Mouse (Mus musculus) limb, embryonic 10.5 days (tissue): Measurements from ENCODE around the gene Ccdc33. TPM values are rescaled to one million over a fixed set of nuclear protein-coding genes. Genes with fewer than 3 reads are reported as not detected.

ENCODE experiments used
- DNase-seq: peaks from one replicate; pipeline ENCODE4 v3.0.0-alpha.2; 2017; ENCODE audit warnings: low spot score
- H3K27ac ChIP-seq: fragments of 300-500 bp; sonication (generic); 2 replicates; pipeline ENCODE4 v1.5.1; 2016; ENCODE audit warnings: mild to moderate bottlenecking
- H3K27me3 ChIP-seq: fragments of 300-500 bp; sonication (generic); 2 replicates; pipeline ENCODE4 v1.6.1; 2016; ENCODE audit warnings: low read depth, mild to moderate bottlenecking; ENCODE audit not compliant: poor library complexity, severe bottlenecking
- H3K36me3 ChIP-seq: fragments of 300-500 bp; sonication (generic); 2 replicates; pipeline ENCODE4 v1.6.1; 2016; ENCODE audit warnings: mild to moderate bottlenecking, moderate library complexity
- H3K4me1 ChIP-seq: fragments of 300-500 bp; sonication (generic); 2 replicates; pipeline ENCODE4 v1.6.1; 2016
- H3K4me3 ChIP-seq: fragments of 300-500 bp; sonication (generic); 2 replicates; pipeline ENCODE4 v1.5.1; 2016; ENCODE audit warnings: mild to moderate bottlenecking, moderate library complexity
- H3K9me3 ChIP-seq: fragments of 300-500 bp; sonication (generic); replicated peaks from 2 replicates; pipeline ENCODE4 v1.6.1; 2016; ENCODE audit warnings: mild to moderate bottlenecking
- WGBS: fragments of 180-500 bp; shearing (Covaris S2); methylation state at CpG from one replicate; pipeline ENCODE4 v1.1.7; 2016; 5-methylcytosine and 5-hydroxymethylcytosine counted together
- polyA plus RNA-seq: library from polyadenylated mRNA; unstranded; fragments of >200 nt; fragmentation: Nextera tagmentation; extraction: Ambion mirVana; gene quantifications from 2 replicates; pipeline ENCODE4 v1.2.1, GENCODE M21; 2016

Gene Ccdc33
- polyA plus RNA-seq, 1 experiment from 2014 or later = 0.26 TPM

DNA sequence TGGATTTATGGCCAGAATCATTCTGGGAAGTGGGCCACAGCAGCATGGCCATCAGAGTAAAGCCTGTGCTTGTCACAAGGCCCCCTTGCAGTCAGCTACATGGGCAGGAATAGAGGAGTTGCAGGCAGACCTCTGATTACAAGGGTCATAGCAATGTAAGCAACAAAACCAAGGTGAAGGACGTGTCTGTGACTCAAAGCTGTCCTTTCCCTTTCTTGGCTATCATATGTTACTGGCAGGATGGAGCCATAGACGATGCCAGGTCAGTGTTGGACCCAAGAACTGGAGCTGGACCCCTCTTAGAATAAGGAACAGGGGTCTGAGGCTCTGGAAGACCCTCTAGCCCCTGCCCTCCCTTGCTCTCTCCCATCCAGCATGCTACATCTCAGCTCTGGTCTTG, 30.2 kb upstream of the Ccdc33 start:
- 69% methylated on average over 2 of the region's 2 CpGs for WGBS
- H3K27me3 ChIP-seq = no peaks in the 10 kb centered on the region
- peaks cover 49% of the 10 kb centered on the region for H3K4me1 ChIP-seq
- no peak overlapping the region for H3K4me3 ChIP-seq
- H3K27ac ChIP-seq = no peak overlapping the region
- no peak for DNase-seq
- H3K9me3 ChIP-seq = no peaks in the 10 kb centered on the region
- peaks cover 97% of the 10 kb centered on the region for H3K36me3 ChIP-seq

GRCm38 (mm10) chr9:58145417-58145816, 26.8 kb upstream of the Ccdc33 start:
- Histone ChIP-seq H3K27me3 (no peaks in the 10 kb centered on the region), H3K27ac (0 out of 2 replicates have a peak overlapping the region, but pooled peaks have one; percentile 34), H3K4me1 (peaks cover 54% of the 10 kb centered on the region), H3K4me3 (no peak overlapping the region), H3K9me3 (no peaks in the 10 kb centered on the region), H3K36me3 (peaks cover 88% of the 10 kb centered on the region)
- no peak for DNase-seq
- 89% methylated on average over 5 of the region's 5 CpGs for WGBS

DNA sequence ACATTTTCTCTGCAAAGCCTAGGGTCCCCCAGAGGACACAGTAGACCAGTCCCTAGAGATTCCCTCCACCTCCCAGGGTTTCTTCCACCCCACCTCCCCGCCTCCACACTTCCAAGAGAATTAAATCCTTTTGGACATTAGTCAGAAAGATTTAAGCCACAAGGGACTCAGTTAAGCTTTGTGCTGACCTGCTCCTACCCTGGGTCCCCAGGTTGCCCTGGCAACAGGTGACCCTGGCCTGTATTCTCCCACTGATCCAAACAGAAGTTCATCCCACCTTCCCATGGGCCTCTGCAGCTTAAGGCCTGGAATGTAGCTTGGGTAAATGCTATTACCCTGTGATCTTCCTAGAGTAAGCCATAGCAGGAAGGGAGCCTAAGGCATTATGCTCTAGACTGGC, 26.0 kb upstream of the Ccdc33 start:
- no peak for DNase-seq
- WGBS = 47% methylated on average over 1 of the region's 1 CpGs
- H3K36me3 ChIP-seq = peaks cover 88% of the 10 kb centered on the region

DNA sequence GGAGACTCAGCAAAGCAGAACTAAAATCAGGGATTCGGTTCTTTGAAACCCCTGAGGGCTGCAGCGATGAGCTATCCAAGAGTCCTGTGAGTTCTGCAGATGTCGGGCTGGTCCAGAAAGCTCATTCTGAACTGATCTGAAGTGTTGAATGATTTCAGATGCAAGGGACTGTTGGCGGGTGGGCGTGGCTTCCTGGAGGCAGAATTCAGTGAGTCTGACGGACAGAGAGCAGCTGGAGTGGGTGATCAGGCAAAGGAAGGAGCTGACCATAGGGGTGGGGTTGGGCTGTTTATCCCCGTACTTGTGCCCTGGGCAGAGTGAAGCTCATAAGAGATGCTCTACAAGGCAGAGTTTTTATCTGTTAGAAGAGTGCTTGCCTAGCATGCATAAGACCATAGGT, 24.8 kb upstream of the Ccdc33 start:
- Histone ChIP-seq H3K4me3 (no peak overlapping the region), H3K9me3 (no peaks in the 10 kb centered on the region), H3K27ac (no peak overlapping the region), H3K4me1 (peaks cover 61% of the 10 kb centered on the region), H3K27me3 (no peaks in the 10 kb centered on the region), H3K36me3 (peaks cover 87% of the 10 kb centered on the region)
- WGBS = 43% methylated on average over 7 of the region's 7 CpGs
- no peak for DNase-seq

More for the DNA sequence above, 26.0 kb upstream of the Ccdc33 start:
- H3K4me3 ChIP-seq = no peak overlapping the region
- H3K27me3 ChIP-seq = no peaks in the 10 kb centered on the region
- H3K4me1 ChIP-seq = peaks cover 62% of the 10 kb centered on the region
- H3K9me3 ChIP-seq = no peaks in the 10 kb centered on the region
- H3K27ac ChIP-seq = 0 out of 2 replicates have a peak overlapping the region, but pooled peaks have one; percentile 34

- H3K4me3 ChIP-seq = no peak overlapping the region
- no peak overlapping the region for H3K27ac ChIP-seq
- WGBS = 53% methylated on average over 6 of the region's 6 CpGs
- no peaks in the 10 kb centered on the region for H3K9me3 ChIP-seq
- peaks cover 11% of the 10 kb centered on the region; the same call in 1 of the 2 replicates for H3K27me3 ChIP-seq
- H3K36me3 ChIP-seq = peaks cover 71% of the 10 kb centered on the region
- DNase-seq = no peak
- peaks cover 69% of the 10 kb centered on the region for H3K4me1 ChIP-seq
Measured at GRCm38 (mm10) chr9:58139947-58140346, 21.3 kb upstream of the Ccdc33 start.

DNA sequence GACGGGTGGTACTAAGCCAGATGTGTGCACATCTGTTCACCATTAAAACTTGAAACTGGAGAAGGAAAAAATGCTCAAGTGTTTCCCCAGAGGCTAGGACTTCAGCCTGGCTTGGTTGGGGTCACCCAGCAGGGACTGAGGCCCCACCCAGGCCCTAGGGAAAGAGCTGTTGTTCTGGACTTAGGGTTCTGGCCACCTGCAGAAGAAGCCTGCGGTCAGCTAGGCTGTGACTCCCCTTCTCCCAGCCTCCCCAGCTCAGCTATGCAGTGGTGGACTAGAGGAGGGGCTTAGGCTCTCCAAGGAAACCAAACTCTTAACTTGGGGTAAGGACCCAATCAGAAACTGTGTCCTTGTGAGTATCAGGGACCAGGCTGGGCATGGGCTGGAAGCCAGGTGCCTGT, 17.3 kb upstream of the Ccdc33 start:
- peak; percentile 63 for DNase-seq
- Histone ChIP-seq H3K4me3 (peak overlapping the region; percentile 37), H3K9me3 (no peaks in the 10 kb centered on the region), H3K27me3 (peaks cover 28% of the 10 kb centered on the region; the same call in 1 of the 2 replicates), H3K4me1 (peaks cover 85% of the 10 kb centered on the region), H3K36me3 (peaks cover 42% of the 10 kb centered on the region), H3K27ac (peak overlapping the region; percentile 87)
- WGBS = 20% methylated on average over 2 of the region's 2 CpGs

- WGBS = 14% methylated on average over 7 of the region's 7 CpGs
- Histone ChIP-seq H3K4me3 (peak overlapping the region; percentile 37), H3K27me3 (peaks cover 38% of the 10 kb centered on the region)
Measured at GRCm38 (mm10) chr9:58134906-58135305, 16.3 kb upstream of the Ccdc33 start.

GRCm38 (mm10) chr9:58133893-58134884, 15.6 kb upstream of the Ccdc33 start:
- H3K27ac ChIP-seq = peak overlapping the region; percentile 87
- H3K27me3 ChIP-seq = peaks cover 46% of the 10 kb centered on the region
- DNase-seq = peak; percentile 78
- peak overlapping the region; percentile 37 for H3K4me3 ChIP-seq
- 4% methylated on average over 17 of the region's 17 CpGs for WGBS
- H3K36me3 ChIP-seq = peaks cover 25% of the 10 kb centered on the region
- peaks cover 90% of the 10 kb centered on the region for H3K4me1 ChIP-seq
- no peaks in the 10 kb centered on the region for H3K9me3 ChIP-seq

More at GRCm38 (mm10) chr9:58134906-58135305, 16.3 kb upstream of the Ccdc33 start:
- DNase-seq = no peak
- Histone ChIP-seq H3K36me3 (peaks cover 32% of the 10 kb centered on the region), H3K27ac (peak overlapping the region; percentile 87), H3K4me1 (peaks cover 89% of the 10 kb centered on the region), H3K9me3 (no peaks in the 10 kb centered on the region)

- Histone ChIP-seq H3K36me3 (0 out of 2 replicates have a peak, but pooled peaks cover 2% of the 10 kb centered on the region), H3K4me3 (no peak overlapping the region), H3K4me1 (peaks cover 98% of the 10 kb centered on the region), H3K9me3 (no peaks in the 10 kb centered on the region), H3K27me3 (peaks cover 38% of the 10 kb centered on the region), H3K27ac (peak overlapping the region; percentile 93)
- no peak for DNase-seq
- 83% methylated on average over 7 of the region's 7 CpGs for WGBS
Measured at GRCm38 (mm10) chr9:58131735-58132134, 13.1 kb upstream of the Ccdc33 start.

- Histone ChIP-seq H3K36me3 (no peaks in the 10 kb centered on the region), H3K4me1 (peaks cover 95% of the 10 kb centered on the region), H3K27ac (peak overlapping the region; percentile 93), H3K4me3 (peak overlapping the region; percentile 49; the same call in 1 of the 2 replicates), H3K27me3 (peaks cover 35% of the 10 kb centered on the region), H3K9me3 (no peaks in the 10 kb centered on the region)
- DNase-seq = no peak
- 57% methylated on average over 3 of the region's 3 CpGs for WGBS
Measured at GRCm38 (mm10) chr9:58130909-58131308, 12.3 kb upstream of the Ccdc33 start.

DNA sequence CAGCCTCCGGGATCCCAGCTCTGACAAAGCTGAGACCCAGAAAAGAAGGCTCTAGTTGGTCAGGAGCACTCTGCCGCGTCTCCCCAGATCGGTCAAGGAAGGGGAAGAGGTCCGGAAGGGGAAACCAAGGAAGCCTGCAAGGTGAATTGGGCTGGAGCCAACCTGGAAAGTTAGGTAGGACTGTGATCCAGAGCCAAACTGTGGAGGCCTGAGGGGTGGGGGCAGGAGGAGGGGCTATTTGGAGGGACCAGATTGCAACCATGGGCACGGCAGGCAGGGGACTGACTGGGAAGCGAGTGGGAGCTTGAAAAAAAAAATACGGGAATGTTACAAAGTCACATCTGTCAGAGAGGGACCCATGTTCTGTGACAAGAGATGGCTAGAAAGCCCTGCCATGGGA, 10.9 kb upstream of the Ccdc33 start:
- 7% methylated on average over 8 of the region's 8 CpGs for WGBS
- H3K27me3 ChIP-seq = peaks cover 35% of the 10 kb centered on the region
- H3K4me3 ChIP-seq = peak overlapping the region; percentile 49
- peaks cover 95% of the 10 kb centered on the region for H3K4me1 ChIP-seq
- no peaks in the 10 kb centered on the region for H3K9me3 ChIP-seq
- no peak for DNase-seq
- peak overlapping the region; percentile 93 for H3K27ac ChIP-seq
- H3K36me3 ChIP-seq = no peaks in the 10 kb centered on the region

DNA sequence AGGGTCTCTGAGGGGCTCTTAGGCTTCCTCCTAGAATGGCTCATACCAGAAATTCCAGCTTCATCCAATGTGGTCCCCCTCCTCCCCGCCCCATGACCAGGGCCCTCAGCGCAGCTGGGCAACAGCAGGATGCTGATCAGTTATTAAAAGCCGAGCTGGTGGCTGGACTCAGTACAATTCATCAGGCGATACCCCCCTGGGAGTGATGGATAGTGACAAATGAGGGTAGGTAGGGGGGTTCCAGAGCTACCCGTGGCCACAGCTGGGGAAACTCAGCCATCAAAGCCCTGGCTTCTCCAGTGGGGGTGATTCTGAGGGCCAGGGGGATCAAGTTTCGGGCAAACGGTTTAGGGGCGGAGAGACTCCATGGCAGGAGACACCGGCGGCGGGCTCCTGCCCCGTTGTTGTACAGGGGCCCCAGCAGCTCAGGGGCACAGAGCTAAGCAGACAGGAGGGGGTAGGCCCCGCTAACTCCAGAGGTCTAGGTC, 10.3 kb upstream of the Ccdc33 start:
- Histone ChIP-seq H3K27me3 (peaks cover 35% of the 10 kb centered on the region), H3K27ac (peak overlapping the region; percentile 93), H3K4me3 (peak overlapping the region; percentile 49), H3K36me3 (no peaks in the 10 kb centered on the region), H3K9me3 (no peaks in the 10 kb centered on the region), H3K4me1 (peaks cover 95% of the 10 kb centered on the region)
- peak; percentile 85 for DNase-seq
- WGBS = 2% methylated on average over 13 of the region's 13 CpGs

DNA sequence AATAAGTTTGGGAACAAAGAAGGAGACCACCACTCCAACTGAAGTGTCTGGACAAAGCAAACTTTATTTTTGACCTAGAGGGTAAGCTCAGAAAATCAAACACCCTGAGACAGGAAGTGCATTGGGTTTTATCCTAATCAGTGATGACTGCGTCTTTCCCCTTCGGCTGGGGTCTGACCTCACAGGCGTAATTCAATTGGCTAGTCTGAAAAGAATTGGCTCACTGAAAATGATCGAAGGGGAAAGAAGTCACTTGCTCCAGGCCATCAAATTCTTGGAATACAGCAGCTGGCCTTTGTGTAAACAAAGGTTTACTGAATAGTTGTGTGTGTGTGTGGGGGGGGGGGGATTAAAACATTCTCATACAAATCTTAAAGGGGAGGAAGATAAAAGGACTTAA, 7.2 kb upstream of the Ccdc33 start:
- 34% methylated on average over 4 of the region's 4 CpGs for WGBS
- no peak for DNase-seq
- Histone ChIP-seq H3K27ac (peak overlapping the region; percentile 58), H3K36me3 (no peaks in the 10 kb centered on the region), H3K9me3 (no peaks in the 10 kb centered on the region), H3K4me1 (peaks cover 79% of the 10 kb centered on the region), H3K27me3 (peaks cover 16% of the 10 kb centered on the region), H3K4me3 (no peak overlapping the region)
